Mouse (Mus musculus) myocyte (in vitro differentiated cells): ENCODE results near the gene Gm7954. TPM values are rescaled to one million over a fixed set of nuclear protein-coding genes. Genes with fewer than 3 reads are reported as not detected.
"Not testable (repeated sequence)": the region's sequence is repeated elsewhere in the genome, so short reads cannot be mapped to it uniquely, and the experiment has no call there.

ENCODE experiments used
- H3K27me3 ChIP-seq: one replicate; pipeline ENCODE4 v1.6.1; 2011; ENCODE audit not compliant: control insufficient read depth, insufficient read depth, insufficient read length
- H3K36me3 ChIP-seq: one replicate; pipeline ENCODE4 v1.6.1; 2011; ENCODE audit not compliant: control insufficient read depth, insufficient read depth
- H3K4me2 ChIP-seq: one replicate; pipeline ENCODE4 v1.6.1; 2011; ENCODE audit warnings: low read depth, control low read depth
- H3K4me3 ChIP-seq: one replicate; pipeline ENCODE4 v1.5.1; 2011; ENCODE audit warnings: mild to moderate bottlenecking, control low read depth, moderate library complexity
- H3K79me2 ChIP-seq: one replicate; pipeline ENCODE4 v1.6.1; 2011; ENCODE audit not compliant: control insufficient read depth, insufficient read depth
- H3ac ChIP-seq: one replicate; pipeline ENCODE4 v1.6.1; 2011; ENCODE audit not compliant: control insufficient read depth, insufficient read length
- polyA plus RNA-seq: library from polyadenylated mRNA; unstranded; fragments of >200 nt; fragmentation: generic; extraction: Trizol; gene quantifications from one replicate; pipeline ENCODE4 v1.2.1, GENCODE M21; 2012; ENCODE audit warnings: missing spikeins

Gene Gm7954
- polyA plus RNA-seq = not detected

GRCm38 (mm10) chr14:41453418-41453817 lies at the start of gene Gm7954:
TSS of gene Gm7954 (minus strand) at chr14:41453518.
- not testable (repeated sequence) for H3ac ChIP-seq, H3K36me3 ChIP-seq, H3K4me3 ChIP-seq, H3K79me2 ChIP-seq, H3K27me3 ChIP-seq, H3K4me2 ChIP-seq

GRCm38 (mm10) chr14:41489385-41489784 lies 36.1 kb upstream of the Gm7954 start, which contains the start of gene Gm3486:
TSS of gene Gm3486 (minus strand) at chr14:41489485.
- H3ac ChIP-seq, H3K4me2 ChIP-seq, H3K4me3 ChIP-seq, H3K36me3 ChIP-seq, H3K79me2 ChIP-seq, H3K27me3 ChIP-seq: not testable (repeated sequence)

DNA sequence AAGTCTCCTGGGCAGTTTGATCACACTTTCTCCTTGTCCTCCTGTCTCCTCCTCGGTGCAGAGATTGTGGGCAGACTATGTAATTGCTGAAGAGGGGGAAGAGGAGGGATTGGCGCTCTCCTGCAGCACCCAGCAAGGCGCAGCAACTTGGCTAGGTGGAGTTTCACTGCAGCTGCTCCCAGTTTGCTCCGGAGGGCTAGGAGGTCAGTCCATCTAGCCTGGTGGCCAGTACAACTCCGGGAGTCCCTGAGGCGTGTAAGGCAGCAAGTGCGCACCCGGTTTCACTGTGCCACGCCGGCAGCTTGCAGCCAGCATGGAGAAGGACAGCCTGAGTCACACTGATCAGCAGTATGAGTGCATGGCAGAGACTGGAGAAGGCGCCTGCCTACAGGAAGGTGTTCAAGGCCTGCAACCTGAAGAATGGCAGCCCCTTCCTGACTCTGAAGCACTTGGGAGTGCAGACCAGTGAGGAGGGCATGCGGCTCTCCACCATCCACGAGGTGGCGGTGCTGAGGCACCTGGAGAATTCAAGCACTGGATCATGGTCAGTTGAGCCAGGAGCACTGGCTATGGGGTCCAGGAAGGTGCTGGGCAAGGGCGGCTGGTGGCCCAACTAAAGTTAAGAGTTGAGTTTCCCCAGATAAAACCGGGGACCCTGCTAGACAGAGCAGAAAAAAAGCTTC lies 27.8 kb downstream of the Gm7954 start:
- not testable (repeated sequence) for H3K79me2 ChIP-seq, H3K4me2 ChIP-seq, H3K4me3 ChIP-seq, H3ac ChIP-seq, H3K36me3 ChIP-seq, H3K27me3 ChIP-seq

DNA sequence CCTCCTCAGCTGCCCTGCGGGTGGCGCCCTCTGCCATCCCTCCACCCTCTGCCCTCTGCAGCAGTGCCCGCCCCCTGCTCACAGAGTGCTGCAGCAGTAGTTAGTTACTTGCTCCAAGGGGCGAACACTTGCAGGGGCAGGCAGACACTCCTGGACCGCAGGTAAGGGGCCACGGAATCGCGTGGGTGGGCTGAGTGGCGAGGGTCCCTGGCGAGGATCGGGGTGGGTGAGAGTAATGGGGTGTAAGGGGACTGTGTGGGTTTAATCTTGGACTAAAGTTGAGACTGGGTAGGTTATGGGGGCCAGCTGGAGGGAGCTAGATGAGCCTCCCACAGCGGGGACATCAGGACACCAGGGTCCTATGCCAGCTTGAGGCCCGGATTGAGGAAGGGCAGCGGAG lies 28.6 kb downstream of the Gm7954 start:
- not testable (repeated sequence) for H3K4me3 ChIP-seq, H3K4me2 ChIP-seq, H3K79me2 ChIP-seq, H3K36me3 ChIP-seq, H3K27me3 ChIP-seq, H3ac ChIP-seq

- H3K27me3 ChIP-seq, H3K4me2 ChIP-seq, H3ac ChIP-seq, H3K4me3 ChIP-seq, H3K36me3 ChIP-seq, H3K79me2 ChIP-seq: not testable (repeated sequence)
Measured at GRCm38 (mm10) chr14:41408181-41408580, 45.1 kb downstream of the Gm7954 start, which contains the start of gene Gm6482. TSS of gene Gm6482 (minus strand) at chr14:41408281.

Other genes starting within 250 kb of the Gm7954 start
- gene Gm2832, start 174.7 kb downstream of the Gm7954 start, polyA plus RNA-seq = not detected
- gene Gm5798, start 104.9 kb downstream of the Gm7954 start, polyA plus RNA-seq = not detected
- not detected for gene Gm7945, start 67.1 kb downstream of the Gm7954 start, polyA plus RNA-seq
- not detected for gene Gm6482, start 45.2 kb downstream of the Gm7954 start, polyA plus RNA-seq
- gene Gm3486, start 36.0 kb upstream of the Gm7954 start, polyA plus RNA-seq = not detected
- not detected for gene Gm7970, start 102.1 kb upstream of the Gm7954 start, polyA plus RNA-seq
- gene 1700049E17Rik2, start 119.7 kb upstream of the Gm7954 start, polyA plus RNA-seq = not detected
- gene Gm3072, start 171.1 kb upstream of the Gm7954 start, polyA plus RNA-seq = not detected
- not detected for gene Gm3676, start 193.0 kb upstream of the Gm7954 start, polyA plus RNA-seq
- gene Gm8068, start 248.4 kb upstream of the Gm7954 start, polyA plus RNA-seq = not detected